Mouse (Mus musculus) cortical plate, adult 2 months (tissue): Measurements from ENCODE around the gene Srpk2.

Source experiments
- CTCF ChIP-seq: fragments of 200-500 bp; IDR thresholded peaks from 2 replicates; pipeline ENCODE4 v1.5.1; 2011; ENCODE audit warnings: mild to moderate bottlenecking, control low read depth, low read length; ENCODE audit not compliant: insufficient read depth; ENCODE audit errors: extremely low read depth
- POLR2A ChIP-seq: fragments of 200-500 bp; IDR thresholded peaks from 2 replicates; pipeline ENCODE4 v1.6.1; 2011; ENCODE audit warnings: mild to moderate bottlenecking, low read length, control low read depth; ENCODE audit not compliant: insufficient read depth; ENCODE audit errors: extremely low read depth

DNA sequence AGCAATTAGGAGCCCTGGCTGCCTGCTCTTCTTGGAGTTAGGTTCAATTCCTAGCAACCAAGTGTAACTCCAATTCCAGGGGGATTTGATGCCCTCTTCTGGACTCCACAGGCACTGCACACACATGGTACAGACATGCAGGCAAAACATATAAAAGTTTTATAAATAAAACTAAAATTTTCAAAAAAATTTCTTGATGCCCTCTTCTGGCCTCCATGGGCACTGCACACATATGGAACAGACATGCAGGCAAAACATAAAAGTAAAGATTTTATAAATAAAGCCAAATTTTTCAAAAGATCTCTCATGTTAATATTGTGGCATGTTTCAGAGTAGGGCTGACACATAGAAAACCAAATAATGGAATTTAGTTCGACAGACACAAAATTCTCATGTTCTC, 25.2 kb upstream of the Srpk2 start:
- TF ChIP-seq CTCF (no peak), POLR2A (no peak)
